Mouse (Mus musculus) spleen, adult 2 months (tissue): ENCODE results near the gene Edaradd. TPM values are rescaled to one million over a fixed set of nuclear protein-coding genes. Genes with fewer than 3 reads are reported as not detected.
A peak's percentile ranks its signal among the peaks of the same experiment; 100 is the strongest.

Experiments
- DNase-seq, 2 experiments: peaks; one replicate each; pipeline versions ENCODE4 v3.0.0 to v3.0.0-alpha.2; 2012 to 2021; ENCODE audit warnings: low spot score in 2 of 2, low read depth in 1 of 2
- H3K27ac ChIP-seq: fragments of 200-500 bp; 2 replicates; pipeline ENCODE4 v1.5.1; 2012; ENCODE audit warnings: low read length, inconsistent platforms; ENCODE audit not compliant: insufficient read depth
- H3K27me3 ChIP-seq: fragments of 200-500 bp; 2 replicates; pipeline ENCODE4 v1.6.1; 2012; ENCODE audit warnings: mild to moderate bottlenecking, moderate library complexity, low read length, inconsistent platforms; ENCODE audit not compliant: control insufficient read depth, insufficient read depth
- H3K36me3 ChIP-seq: fragments of 200-500 bp; 2 replicates; pipeline ENCODE4 v1.6.1; 2012; ENCODE audit warnings: mild to moderate bottlenecking, low read length, inconsistent platforms; ENCODE audit not compliant: control insufficient read depth, insufficient read depth
- H3K4me1 ChIP-seq: fragments of 200-500 bp; 2 replicates; pipeline ENCODE4 v1.6.1; 2011; ENCODE audit warnings: inconsistent platforms; ENCODE audit not compliant: control insufficient read depth, insufficient read depth, insufficient read length
- H3K4me3 ChIP-seq: fragments of 200-500 bp; 2 replicates; pipeline ENCODE4 v1.5.1; 2011; ENCODE audit warnings: mild to moderate bottlenecking, inconsistent platforms; ENCODE audit not compliant: insufficient read depth, insufficient read length; ENCODE audit errors: extremely low read depth
- CTCF ChIP-seq: fragments of 200-500 bp; IDR thresholded peaks from 2 replicates; pipeline ENCODE4 v1.5.1; 2011; ENCODE audit warnings: mild to moderate bottlenecking, inconsistent platforms; ENCODE audit not compliant: insufficient read depth, insufficient read length, insufficient replicate concordance; ENCODE audit errors: extremely low read depth
- POLR2A ChIP-seq: fragments of 200-500 bp; IDR thresholded peaks from 2 replicates; pipeline ENCODE4 v1.6.1; 2011; ENCODE audit warnings: low read depth, low read length, inconsistent platforms
- WGBS: fragments of 180-500 bp; shearing (Covaris S2); methylation state at CpG from one replicate; pipeline ENCODE4 v1.1.7; 2018; 5-methylcytosine and 5-hydroxymethylcytosine counted together
- polyA plus RNA-seq: library from polyadenylated mRNA; depleted of rRNA; stranded (reverse); fragments of >200 nt; gene quantifications from 2 replicates; pipeline ENCODE4 v1.2.3, GENCODE M21; 2012

Gene Edaradd
- polyA plus RNA-seq, 1 experiment, result 4.0 TPM

DNA sequence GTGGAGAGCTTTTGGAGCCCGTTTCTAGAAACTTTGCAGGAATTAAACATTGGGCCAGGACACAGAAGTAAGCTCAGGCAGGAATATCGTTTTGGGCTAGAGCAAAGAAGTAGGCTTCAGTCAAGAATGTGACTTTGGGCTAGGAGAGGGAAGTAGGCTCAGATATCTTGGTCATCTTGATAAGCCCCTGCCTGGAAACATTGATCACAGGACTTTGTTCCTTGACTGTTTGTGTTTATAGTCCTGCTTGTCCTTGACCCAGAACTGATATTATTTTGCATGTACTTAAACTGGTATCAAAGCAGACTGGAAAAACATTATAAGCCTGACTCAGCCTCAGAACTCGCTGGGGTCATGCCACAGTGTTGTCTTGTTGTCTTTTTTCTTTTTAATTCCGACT, 57.6 kb downstream of the Edaradd start:
- Histone ChIP-seq H3K27me3 (no peaks in the 10 kb centered on the region), H3K27ac (no peak overlapping the region), H3K4me3 (no peak overlapping the region), H3K4me1 (no peaks in the 10 kb centered on the region), H3K36me3 (peaks cover 6% of the 10 kb centered on the region)
- TF ChIP-seq CTCF (no peak), POLR2A (no peak)
- no peak for DNase-seq
- 91% methylated on average over 4 of the region's 4 CpGs for WGBS

DNA sequence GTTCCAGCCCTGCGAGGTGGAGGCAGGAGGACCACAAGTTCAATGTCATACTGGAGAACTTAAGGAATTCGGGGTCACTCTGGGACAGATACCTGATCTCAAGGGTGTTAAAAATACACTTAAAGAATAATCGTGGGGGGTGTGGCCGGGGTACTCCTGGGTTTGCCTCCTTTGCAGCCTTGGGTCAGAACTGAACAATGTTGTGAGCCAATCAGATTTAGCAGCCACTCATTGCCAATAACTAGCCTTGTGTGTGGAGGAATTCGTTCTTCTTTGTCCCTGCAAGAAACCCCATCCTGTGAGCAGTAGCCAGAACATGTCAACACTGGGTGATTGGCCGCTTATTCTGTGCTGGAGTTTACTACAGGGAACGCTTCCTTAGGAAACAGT, 58.5 kb downstream of the Edaradd start:
- 7% methylated on average over 7 of the region's 7 CpGs for WGBS
- DNase-seq, result no peak

DNA sequence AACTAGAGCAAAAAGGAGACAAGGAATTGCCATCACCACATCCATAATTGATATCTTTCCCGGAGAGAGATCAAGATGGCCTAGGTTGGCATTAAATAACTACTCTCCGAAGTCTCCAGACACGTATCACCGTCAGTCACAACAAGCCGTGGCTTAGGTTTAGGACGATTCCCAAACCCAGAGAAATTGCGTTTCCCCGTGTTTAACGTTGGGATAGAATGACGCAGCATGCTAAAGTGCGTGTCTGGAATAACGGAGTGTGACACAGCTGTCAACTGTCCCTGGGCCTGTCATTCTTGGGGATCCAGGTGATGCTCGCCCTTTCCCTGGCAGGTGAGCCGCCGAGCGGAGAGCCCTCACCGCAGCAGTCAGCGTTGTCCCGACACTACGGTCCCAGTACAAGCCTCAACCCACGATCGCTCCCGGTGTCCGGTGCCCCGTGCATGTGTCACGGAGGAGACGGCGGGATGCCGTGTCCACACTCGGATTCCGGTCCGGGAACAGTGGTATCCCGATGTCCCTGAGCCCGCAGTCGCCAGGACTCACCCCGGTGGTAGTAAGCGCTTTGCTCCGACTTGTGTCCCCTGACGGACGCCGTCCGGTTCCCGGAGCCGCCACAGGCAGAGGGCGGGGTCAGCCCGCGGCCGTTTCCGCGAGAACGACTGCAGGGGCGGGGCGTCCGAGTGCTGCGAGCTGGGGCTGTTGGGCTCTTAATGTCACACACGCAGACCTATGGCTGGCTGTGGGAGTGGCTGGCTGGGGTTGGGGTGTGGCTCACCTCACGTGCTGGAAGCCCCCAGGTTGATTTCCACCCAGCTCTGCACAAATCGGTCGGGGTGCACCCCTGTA, 59.1 kb downstream of the Edaradd start:
- peak; percentile 78 to 96 for DNase-seq
- Histone ChIP-seq H3K4me1 (no peaks in the 10 kb centered on the region), H3K36me3 (peaks cover 10% of the 10 kb centered on the region), H3K4me3 (peak overlapping the region; percentile 93), H3K27ac (peak overlapping the region; percentile 80), H3K27me3 (no peaks in the 10 kb centered on the region)
- TF ChIP-seq POLR2A, result peak; percentile 23
- TF ChIP-seq CTCF, result no peak
- under 1% methylated on average over 59 of the region's 59 CpGs for WGBS

More for the DNA sequence above, 58.5 kb downstream of the Edaradd start:
- Histone ChIP-seq H3K27me3 (no peaks in the 10 kb centered on the region), H3K27ac (peak overlapping the region; percentile 35; the same call in 1 of the 2 replicates), H3K36me3 (peaks cover 9% of the 10 kb centered on the region), H3K4me3 (peak overlapping the region; percentile 93), H3K4me1 (no peaks in the 10 kb centered on the region)
- TF ChIP-seq POLR2A (no peak), CTCF (no peak)

DNA sequence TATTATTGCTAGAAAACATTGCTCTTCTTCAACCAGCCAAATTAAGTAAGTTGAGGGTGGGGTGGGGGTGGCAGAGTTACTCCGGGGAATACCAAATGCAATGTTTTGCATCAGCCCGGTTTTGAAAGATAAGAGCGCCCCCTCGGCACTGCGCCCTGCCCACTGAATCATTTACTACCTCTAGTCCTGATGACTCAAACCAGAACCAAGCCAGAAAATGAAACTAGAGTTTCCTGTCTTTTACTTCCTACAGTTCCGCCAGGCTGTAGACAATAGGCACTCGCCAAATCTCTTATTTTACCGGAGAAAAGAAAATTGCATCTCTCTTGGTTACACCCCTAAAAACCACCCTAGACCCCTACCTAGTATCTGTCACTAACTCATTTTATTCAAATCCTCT, 59.8 kb downstream of the Edaradd start:
- Histone ChIP-seq H3K27me3 (no peaks in the 10 kb centered on the region), H3K4me1 (no peaks in the 10 kb centered on the region), H3K27ac (peak overlapping the region; percentile 80), H3K4me3 (peak overlapping the region; percentile 93), H3K36me3 (peaks cover 14% of the 10 kb centered on the region)
- no peak for TF ChIP-seq POLR2A
- peak; percentile 13; the same call in 1 of the 2 replicates for TF ChIP-seq CTCF
- peak; percentile 80 to 82 for DNase-seq
- under 1% methylated on average over 8 of the region's 8 CpGs for WGBS

DNA sequence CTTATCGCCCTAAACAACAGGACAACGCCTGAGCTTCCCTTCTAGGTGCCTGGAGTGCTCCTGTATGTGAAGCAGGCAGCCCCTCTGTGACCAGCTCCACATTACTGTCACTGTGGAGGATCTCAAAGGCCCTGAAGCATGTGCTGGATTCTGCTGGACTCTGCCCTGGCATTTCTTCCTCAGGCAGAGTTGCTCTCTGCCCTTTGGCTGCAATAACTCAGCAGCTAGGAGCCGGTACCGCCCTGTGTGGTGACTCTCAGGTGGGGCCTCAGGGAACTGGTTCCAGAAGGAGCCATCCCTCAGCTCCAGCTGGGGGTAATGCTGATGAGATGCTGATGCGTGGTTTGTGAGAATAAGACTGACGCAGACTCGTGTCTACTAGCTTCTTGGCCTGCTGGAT, 63.5 kb downstream of the Edaradd start:
- no peak for TF ChIP-seq CTCF
- TF ChIP-seq POLR2A, result no peak
- Histone ChIP-seq H3K36me3 (peaks cover 40% of the 10 kb centered on the region), H3K4me3 (no peak overlapping the region), H3K27ac (no peak overlapping the region), H3K4me1 (no peaks in the 10 kb centered on the region), H3K27me3 (no peaks in the 10 kb centered on the region)
- WGBS, result 92% methylated on average over 7 of the region's 7 CpGs
- no peak for DNase-seq

DNA sequence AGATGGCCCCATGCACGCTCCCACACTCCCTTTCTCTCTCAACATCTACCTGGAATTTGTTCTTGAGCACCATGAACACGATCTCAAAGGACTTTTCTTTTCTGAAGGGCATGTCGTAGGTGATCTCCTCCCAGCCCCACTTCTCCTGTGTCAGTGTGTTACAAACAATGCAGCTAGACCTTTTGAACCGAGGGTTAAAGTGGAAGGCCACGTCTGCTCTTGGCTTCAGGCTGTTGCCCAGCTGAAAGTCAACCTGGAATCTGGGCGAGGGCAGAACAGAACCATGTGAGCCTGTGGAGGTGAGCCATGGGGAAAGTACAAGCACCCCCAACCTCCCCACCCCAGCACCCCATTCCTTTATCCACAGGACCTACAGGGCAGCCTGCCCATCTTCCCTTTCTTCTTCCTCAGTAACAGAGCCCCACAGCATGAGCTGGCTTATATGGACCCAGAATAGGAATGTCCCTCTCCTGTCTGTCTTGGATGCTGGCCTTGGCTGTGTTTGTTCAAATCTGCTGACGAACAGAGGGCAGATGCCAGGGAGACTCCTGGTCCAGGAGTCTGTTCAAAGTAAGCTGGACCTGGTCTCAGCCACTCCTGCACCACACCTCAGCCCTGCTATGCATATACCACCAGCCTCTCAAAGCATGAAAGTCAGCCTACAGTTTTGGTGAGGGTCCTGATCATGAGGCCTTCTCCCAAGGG, 65.4 kb downstream of the Edaradd start:
- H3K27me3 ChIP-seq, result no peaks in the 10 kb centered on the region
- WGBS, result 92% methylated on average over 7 of the region's 7 CpGs
- peaks cover 42% of the 10 kb centered on the region for H3K36me3 ChIP-seq
- no peak overlapping the region for H3K27ac ChIP-seq
- TF ChIP-seq CTCF (no peak), POLR2A (no peak)
- no peak for DNase-seq
- no peak overlapping the region for H3K4me3 ChIP-seq
- H3K4me1 ChIP-seq, result no peaks in the 10 kb centered on the region
